Mouse (Mus musculus): Measurements from ENCODE around the gene Cdh5.

GRCm38 (mm10) chr8:104087091-104087490 is 14.3 kb upstream of the Cdh5 start:
- TF ChIP-seq CTCF (conservative IDR thresholded peaks at IDR 0.05; ENCODE audit: low read length), result no peak
- TF ChIP-seq POU5F1 (IDR thresholded peaks at IDR 0.05; ENCODE audit: borderline replicate concordance, low read length), result no peak
